Mouse (Mus musculus) MEL (cell line): ENCODE results near the gene Zbtb18. TPM values are rescaled to one million over a fixed set of nuclear protein-coding genes. Genes with fewer than 3 reads are reported as not detected.

ENCODE experiments used
- DNase-seq: peaks from one replicate; pipeline ENCODE4 v3.0.0; 2011; ENCODE audit warnings: low read depth, low spot score
- H3K27ac ChIP-seq: 2 replicates; pipeline ENCODE4 v1.5.1; 2012; ENCODE audit warnings: low read depth, mild to moderate bottlenecking, control low read depth, low read length, moderate library complexity; ENCODE audit not compliant: control insufficient read depth
- H3K27me3 ChIP-seq, 2 experiments: fragments of 150-350 bp in 1 of 2; sonication (generic) in 1 of 2; 2 replicates each; pipeline ENCODE4 v1.6.1; 2012; ENCODE audit warnings: low read length in 2 of 2, mild to moderate bottlenecking in 2 of 2, improper control_type of control experiment in 1 of 2, moderate library complexity in 1 of 2; ENCODE audit not compliant: insufficient read depth in 2 of 2, control insufficient read depth in 1 of 2
- H3K36me3 ChIP-seq, 2 experiments: 2 replicates each; pipeline ENCODE4 v1.6.1; 2012 to 2014; ENCODE audit warnings: low read length in 2 of 2, improper control_type of control experiment in 1 of 2, inconsistent platforms in 1 of 2, mild to moderate bottlenecking in 1 of 2; ENCODE audit not compliant: insufficient read depth in 2 of 2, control insufficient read depth in 1 of 2
- H3K4me1 ChIP-seq, 2 experiments: fragments of 150-350 bp in 1 of 2; sonication (generic) in 1 of 2; 2 replicates each; pipeline ENCODE4 v1.6.1; 2012; ENCODE audit warnings: low read length in 2 of 2, improper control_type of control experiment in 1 of 2, mild to moderate bottlenecking in 1 of 2; ENCODE audit not compliant: insufficient read depth in 2 of 2, control insufficient read depth in 1 of 2
- H3K4me3 ChIP-seq, 2 experiments: fragments of 150-350 bp in 1 of 2; sonication (generic) in 1 of 2; 2 replicates each; pipeline ENCODE4 v1.5.1; 2012; ENCODE audit warnings: low read depth in 2 of 2, low read length in 2 of 2, mild to moderate bottlenecking in 2 of 2, moderate library complexity in 2 of 2, control low read depth in 1 of 2, improper control_type of control experiment in 1 of 2; ENCODE audit not compliant: control insufficient read depth in 1 of 2, insufficient read depth in 1 of 2
- H3K79me2 ChIP-seq: 2 replicates; pipeline ENCODE4 v1.6.1; 2012; ENCODE audit warnings: mild to moderate bottlenecking, low read length, moderate library complexity; ENCODE audit not compliant: control insufficient read depth, poor library complexity, insufficient read depth
- H3K9ac ChIP-seq: 2 replicates; pipeline ENCODE4 v1.6.1; 2012; ENCODE audit warnings: low read depth, mild to moderate bottlenecking, control low read depth, low read length, moderate library complexity; ENCODE audit not compliant: control insufficient read depth, poor library complexity, severe bottlenecking
- H3K9me3 ChIP-seq: fragments of 150-350 bp; sonication (generic); replicated peaks from 2 replicates; pipeline ENCODE4 v1.6.1; 2012; ENCODE audit warnings: mild to moderate bottlenecking, low read length, improper control_type of control experiment, moderate library complexity; ENCODE audit not compliant: insufficient read depth
- CHD1 ChIP-seq: IDR thresholded peaks from 2 replicates; pipeline ENCODE4 v1.6.1; 2012; ENCODE audit warnings: low read depth, mild to moderate bottlenecking, inconsistent platforms, low read length, improper control_type of control experiment
- CHD2 ChIP-seq: IDR thresholded peaks from 2 replicates; pipeline ENCODE4 v1.6.1; 2011; ENCODE audit warnings: low read length, improper control_type of control experiment
- ELF1 ChIP-seq: IDR thresholded peaks from 2 replicates; pipeline ENCODE4 v1.6.1; 2014; ENCODE audit warnings: low read depth, mild to moderate bottlenecking, inconsistent platforms, low read length, improper control_type of control experiment, moderate library complexity
- EP300 ChIP-seq, 2 experiments: IDR thresholded peaks; 2 replicates each; pipeline ENCODE4 v1.6.1; 2011; ENCODE audit warnings: improper control_type of control experiment in 2 of 2, low read length in 2 of 2, low read depth in 1 of 2, mild to moderate bottlenecking in 1 of 2
- ETS1 ChIP-seq: IDR thresholded peaks from 2 replicates; pipeline ENCODE4 v1.6.1; 2012; ENCODE audit warnings: low read depth, mild to moderate bottlenecking, inconsistent platforms, low read length, improper control_type of control experiment, moderate library complexity
- GABPA ChIP-seq: IDR thresholded peaks from 2 replicates; pipeline ENCODE4 v1.6.1; 2012; ENCODE audit warnings: low read depth, mild to moderate bottlenecking, inconsistent platforms, low read length, improper control_type of control experiment, moderate library complexity
- GATA1 ChIP-seq: IDR thresholded peaks from 2 replicates; pipeline ENCODE4 v1.6.1; 2011; ENCODE audit warnings: low read depth, low read length, improper control_type of control experiment
- JUND ChIP-seq: IDR thresholded peaks from 2 replicates; pipeline ENCODE4 v1.6.1; 2011; ENCODE audit warnings: low read depth, mild to moderate bottlenecking, improper control_type of control experiment, low read length
- KAT2A ChIP-seq: conservative IDR thresholded peaks from 2 replicates; pipeline ENCODE4 v1.6.1; 2012; ENCODE audit warnings: low read depth, low read length, improper control_type of control experiment, inconsistent platforms
- MAFK ChIP-seq: IDR thresholded peaks from 2 replicates; pipeline ENCODE4 v1.6.1; 2011; ENCODE audit warnings: low read depth, mild to moderate bottlenecking, low read length, improper control_type of control experiment, borderline replicate concordance
- MAX ChIP-seq: IDR thresholded peaks from 2 replicates; pipeline ENCODE4 v1.6.1; 2011; ENCODE audit warnings: low read length, improper control_type of control experiment
- MAZ ChIP-seq: IDR thresholded peaks from 2 replicates; pipeline ENCODE4 v1.6.1; 2012; ENCODE audit warnings: low read depth, mild to moderate bottlenecking, inconsistent platforms, low read length, improper control_type of control experiment
- MEF2A ChIP-seq: IDR thresholded peaks from 2 replicates; pipeline ENCODE4 v1.6.1; 2014; ENCODE audit warnings: low read depth, mild to moderate bottlenecking, inconsistent platforms, low read length, improper control_type of control experiment; ENCODE audit not compliant: poor library complexity, insufficient replicate concordance, severe bottlenecking; ENCODE audit errors: extremely low read depth
- MXI1 ChIP-seq: IDR thresholded peaks from 2 replicates; pipeline ENCODE4 v1.6.1; 2011; ENCODE audit warnings: mild to moderate bottlenecking, low read depth, low read length, improper control_type of control experiment
- MYC ChIP-seq: IDR thresholded peaks from 2 replicates; pipeline ENCODE4 v1.6.1; 2011; ENCODE audit warnings: low read depth, mild to moderate bottlenecking, low read length, improper control_type of control experiment, moderate library complexity
- NELFE ChIP-seq: IDR thresholded peaks from 2 replicates; pipeline ENCODE4 v1.6.1; 2011; ENCODE audit warnings: low read depth, low read length, improper control_type of control experiment
- NRF1 ChIP-seq: IDR thresholded peaks from 2 replicates; pipeline ENCODE4 v1.6.1; 2014; ENCODE audit warnings: low read depth, mild to moderate bottlenecking, inconsistent platforms, low read length, improper control_type of control experiment, moderate library complexity; ENCODE audit not compliant: poor library complexity, insufficient read depth, severe bottlenecking
- POLR2A ChIP-seq, 2 experiments: IDR thresholded peaks; 2 replicates each; pipeline ENCODE4 v1.6.1; 2011 to 2012; ENCODE audit warnings: low read length in 2 of 2, mild to moderate bottlenecking in 2 of 2, control low read depth in 1 of 2, improper control_type of control experiment in 1 of 2, low read depth in 1 of 2, moderate library complexity in 1 of 2; ENCODE audit not compliant: control insufficient read depth in 1 of 2, insufficient read depth in 1 of 2, poor library complexity in 1 of 2
- POLR2AphosphoS2 ChIP-seq: IDR thresholded peaks from 2 replicates; pipeline ENCODE4 v1.6.1; 2011; ENCODE audit warnings: low read length, improper control_type of control experiment
- POLR2AphosphoS5 ChIP-seq: IDR thresholded peaks from 2 replicates; pipeline ENCODE4 v1.6.1; 2012; ENCODE audit warnings: low read depth, borderline replicate concordance, mild to moderate bottlenecking, inconsistent platforms, low read length, moderate library complexity, mixed read lengths
- RAD21 ChIP-seq: IDR thresholded peaks from 2 replicates; pipeline ENCODE4 v1.6.1; 2011; ENCODE audit warnings: mild to moderate bottlenecking, low read depth, low read length, improper control_type of control experiment
- SIN3A ChIP-seq: IDR thresholded peaks from 2 replicates; pipeline ENCODE4 v1.6.1; 2012; ENCODE audit warnings: low read length, improper control_type of control experiment, inconsistent platforms
- TBP ChIP-seq: IDR thresholded peaks from 2 replicates; pipeline ENCODE4 v1.8.0; 2011; ENCODE audit warnings: low read depth, low read length, improper control_type of control experiment
- TCF12 ChIP-seq: IDR thresholded peaks from 2 replicates; pipeline ENCODE4 v1.6.1; 2014; ENCODE audit warnings: low read depth, mild to moderate bottlenecking, inconsistent platforms, low read length, improper control_type of control experiment, moderate library complexity
- ZKSCAN1 ChIP-seq: IDR thresholded peaks from 2 replicates; pipeline ENCODE4 v1.6.1; 2012; ENCODE audit warnings: low read depth, mild to moderate bottlenecking, inconsistent platforms, low read length, improper control_type of control experiment, moderate library complexity
- ZMIZ1 ChIP-seq: IDR thresholded peaks from 2 replicates; pipeline ENCODE4 v1.6.1; 2012; ENCODE audit warnings: low read depth, mild to moderate bottlenecking, inconsistent platforms, low read length, improper control_type of control experiment, moderate library complexity
- ZNF384 ChIP-seq: IDR thresholded peaks from 2 replicates; pipeline ENCODE4 v1.6.1; 2012; ENCODE audit warnings: low read depth, mild to moderate bottlenecking, inconsistent platforms, low read length, improper control_type of control experiment
- polyA plus RNA-seq, 2 experiments: library from polyadenylated mRNA; stranded (reverse) in 1 of 2; unstranded in 1 of 2; fragments of >175 nt in 1 of 2; fragments of >200 nt in 1 of 2; gene quantifications; 2 replicates each; pipeline versions ENCODE4 v1.2.1 to v1.2.4; 2012; ENCODE audit warnings: low replicate concordance in 2 of 2, low read depth in 1 of 2; ENCODE audit not compliant: insufficient read length in 2 of 2, insufficient read depth in 1 of 2, missing spikeins in 1 of 2
- total RNA-seq: library from RNA; depleted of rRNA; stranded (reverse); fragments of 300-350 nt; gene quantifications from 2 replicates; pipeline ENCODE4 v1.2.3, GENCODE M21; 2012

The Zbtb18 gene
- total and polyA plus RNA-seq, 3 experiments: 15.6 to 23.8 TPM; not detected in 1

GRCm38 (mm10) chr1:177442821-177443723, 921 bp downstream of the Zbtb18 start:
- no peak for TF ChIP-seq GATA1
- TF ChIP-seq MXI1: peak; percentile 48
- TF ChIP-seq SIN3A: peak; percentile 52; the same call in 1 of the 2 replicates
- TF ChIP-seq TBP: no peak
- TF ChIP-seq CHD1: no peak
- peak; percentile 44 to 45; a peak in 2 of 4 replicates for TF ChIP-seq POLR2A (IDR thresholded peaks at IDR 0.05; ENCODE audit: control insufficient read depth in 1 of 2, insufficient read depth in 1 of 2, low read depth in 1 of 2, low read length in 2 of 2, poor library complexity in 1 of 2)
- TF ChIP-seq ZKSCAN1: no peak
- peak; percentile 57; the same call in 1 of the 2 replicates for TF ChIP-seq ETS1
- TF ChIP-seq MAX: no peak
- TF ChIP-seq TCF12: no peak; the same call in 1 of the 2 replicates
- no peak for TF ChIP-seq RAD21
- no peak for TF ChIP-seq MYC
- TF ChIP-seq MAZ: peak; percentile 65; the same call in 1 of the 2 replicates
- no peak for TF ChIP-seq KAT2A
- TF ChIP-seq ELF1: no peak
- TF ChIP-seq CHD2: no peak
- TF ChIP-seq ZNF384: no peak
- no peak for TF ChIP-seq ZMIZ1
- no peak for TF ChIP-seq MAFK
- peak in 1 of 2 experiments; percentile 18; a peak in 2 of 4 replicates for TF ChIP-seq EP300 (IDR thresholded peaks at IDR 0.05; ENCODE audit: low read depth in 1 of 2, low read length in 2 of 2)
- TF ChIP-seq NRF1: no peak
- no peak for TF ChIP-seq GABPA
- TF ChIP-seq MEF2A: no peak
- peak; percentile 35; the same call in 1 of the 2 replicates for TF ChIP-seq NELFE
- peak; percentile 74; the same call in 1 of the 2 replicates for TF ChIP-seq POLR2AphosphoS2
- TF ChIP-seq POLR2AphosphoS5: no peak
- no peak for TF ChIP-seq JUND
- peak overlapping the region; percentile 87 for H3K27ac ChIP-seq
- peak; percentile 75 for DNase-seq

More at GRCm38 (mm10) chr1:177442821-177443723, 921 bp downstream of the Zbtb18 start:
- Histone ChIP-seq H3K79me2 (peaks cover 26% of the 10 kb centered on the region), H3K4me3 (peak overlapping the region; percentile 89 to 99), H3K9ac (peak overlapping the region; percentile 90), H3K9me3 (no peaks in the 10 kb centered on the region), H3K27me3 (no peaks in the 10 kb centered on the region), H3K4me1 (peaks cover 6 to 21% of the 10 kb centered on the region in 2 experiments), H3K36me3 (peaks cover 3 to 24% of the 10 kb centered on the region in 2 experiments; a peak in 3 of 4 replicates)
